Mouse (Mus musculus) ES-Bruce4 (cell line): ENCODE results near the gene Ralgps1.

Experiments used
- CTCF ChIP-seq: IDR thresholded peaks from one replicate; pipeline ENCODE4 v1.8.1; 2011; ENCODE audit warnings: low read depth, low read length
- EP300 ChIP-seq: IDR thresholded peaks from 2 replicates; pipeline ENCODE4 v1.6.1; 2011; ENCODE audit warnings: low read depth, low read length; ENCODE audit not compliant: insufficient read depth
- POLR2A ChIP-seq: IDR thresholded peaks from one replicate; pipeline ENCODE4 v1.8.1; 2011; ENCODE audit warnings: low read length; ENCODE audit not compliant: insufficient read depth

DNA sequence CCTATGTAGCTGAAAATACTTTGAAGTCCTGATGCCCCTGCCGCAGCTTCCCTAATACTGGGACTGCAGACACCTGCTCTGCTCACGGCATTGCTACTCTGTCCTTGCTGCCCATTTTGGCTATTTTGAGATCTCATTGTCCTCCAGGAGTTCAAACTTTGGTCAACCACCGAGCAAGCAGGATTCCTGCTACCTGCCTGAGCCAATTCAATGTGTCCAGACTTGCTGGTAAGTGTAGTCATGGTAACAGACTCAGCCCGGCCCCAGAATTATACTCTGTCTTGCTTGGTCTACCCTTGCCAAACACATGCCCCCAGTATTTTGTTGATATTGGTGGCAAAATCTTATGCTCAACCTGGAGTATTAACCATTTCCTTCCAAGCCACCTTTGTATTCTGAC lies 25.8 kb upstream of the Ralgps1 start:
- no peak for TF ChIP-seq CTCF
- no peak for TF ChIP-seq POLR2A
- no peak for TF ChIP-seq EP300
